Mouse (Mus musculus): ENCODE results near the gene Tmtc4.

- TF ChIP-seq GATA1 (IDR thresholded peaks at IDR 0.05; ENCODE audit: borderline replicate concordance, low read length) (no peak), FLI1 (IDR thresholded peaks at IDR 0.05; ENCODE audit: low read length) (no peak)
Measured at GRCm38 (mm10) chr14:122981831-122982485, 1.9 kb downstream of the Tmtc4 start.
